Mouse (Mus musculus): ENCODE measurements around the gene Ndufaf4.
"Not testable (repeated sequence)": the region's sequence is repeated elsewhere in the genome, so short reads cannot be mapped to it uniquely, and the experiment has no call there.

The Ndufaf4 gene

GRCm38 (mm10) chr4:24897851-24898515 lies at the start of gene Ndufaf4:
TSS of gene Ndufaf4 (plus strand) at chr4:24898083.
- peak; percentile 100 for DNase-seq (ENCODE audit: low spot score)

- DNase-seq (ENCODE audit: low spot score), result peak; percentile 53
Measured at GRCm38 (mm10) chr4:24850401-24851325, 47.2 kb upstream of the Ndufaf4 start, which contains the start of gene Klhl32. TSS of gene Klhl32 (minus strand) at chr4:24851124.

- no peak for DNase-seq (ENCODE audit: low spot score)
Measured at GRCm38 (mm10) chr4:24865691-24866090, 32.2 kb upstream of the Ndufaf4 start.

- no peak for DNase-seq (ENCODE audit: low spot score)
Measured at GRCm38 (mm10) chr4:24869230-24869629, 28.7 kb upstream of the Ndufaf4 start.

DNA sequence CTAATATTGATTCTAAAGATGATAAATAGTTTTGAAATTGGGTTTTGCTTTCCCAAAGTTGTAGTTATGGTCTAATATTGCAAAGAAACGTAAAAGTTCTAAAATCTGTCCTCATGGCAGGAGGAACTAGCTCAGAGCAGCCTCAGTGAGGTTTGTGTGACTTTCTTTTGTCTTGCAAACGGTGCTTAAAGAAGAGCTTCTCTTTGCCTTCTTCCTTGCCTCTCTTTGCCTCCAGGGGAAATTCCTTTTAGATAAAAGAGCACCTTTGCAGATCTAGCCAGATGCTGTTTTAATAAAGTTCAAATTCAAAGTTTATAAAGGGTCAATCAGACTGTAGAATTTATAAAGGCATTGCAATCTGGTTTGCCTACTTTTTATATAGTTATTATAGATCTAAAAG lies 8.5 kb upstream of the Ndufaf4 start:
- not testable (repeated sequence) for DNase-seq (ENCODE audit: low spot score)

DNA sequence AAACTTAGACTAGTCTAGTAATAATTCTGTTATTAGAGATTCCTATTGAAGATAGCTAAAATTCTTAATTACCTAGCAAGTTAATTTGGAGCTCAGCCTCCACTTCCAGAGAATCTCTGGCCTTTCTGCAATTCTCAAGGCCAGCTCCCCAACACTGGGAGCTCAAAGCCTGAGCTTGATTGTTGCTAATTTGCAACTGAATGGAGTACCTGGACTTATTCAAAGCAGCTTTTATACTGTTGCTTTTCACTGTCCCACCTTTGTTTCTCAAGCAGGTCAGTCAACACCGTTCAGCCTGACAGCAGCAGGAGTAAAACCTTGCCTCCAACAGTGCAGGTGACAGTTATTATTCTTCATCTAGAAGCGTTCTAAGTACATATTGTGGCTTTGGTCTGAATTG lies 5.6 kb upstream of the Ndufaf4 start:
- DNase-seq (ENCODE audit: low spot score), result not testable (repeated sequence)

GRCm38 (mm10) chr4:24894625-24895024 lies 3.3 kb upstream of the Ndufaf4 start:
- DNase-seq (ENCODE audit: low spot score), result no peak

DNA sequence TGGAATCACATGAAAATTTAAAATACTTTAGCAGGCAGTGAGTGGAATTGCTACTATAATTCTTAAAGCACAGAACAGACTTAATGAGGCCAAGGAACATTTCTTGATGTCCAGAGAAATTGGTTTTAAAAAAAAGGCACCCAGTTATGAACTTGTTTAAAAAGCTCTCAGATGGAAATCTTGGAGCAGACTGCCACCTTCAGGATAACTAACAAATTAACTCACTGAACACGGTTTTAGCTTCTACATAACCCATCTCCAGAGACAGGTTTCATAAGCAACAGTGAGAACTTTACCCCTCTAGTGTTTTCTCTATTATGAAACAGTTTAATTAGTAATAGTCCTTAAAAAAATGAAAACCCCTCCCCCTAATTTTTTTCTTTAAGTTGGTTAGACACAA lies 1.1 kb upstream of the Ndufaf4 start:
- DNase-seq (ENCODE audit: low spot score), result no peak

GRCm38 (mm10) chr4:24897351-24897750 lies 532 bp upstream of the Ndufaf4 start:
- no peak for DNase-seq (ENCODE audit: low spot score)

DNA sequence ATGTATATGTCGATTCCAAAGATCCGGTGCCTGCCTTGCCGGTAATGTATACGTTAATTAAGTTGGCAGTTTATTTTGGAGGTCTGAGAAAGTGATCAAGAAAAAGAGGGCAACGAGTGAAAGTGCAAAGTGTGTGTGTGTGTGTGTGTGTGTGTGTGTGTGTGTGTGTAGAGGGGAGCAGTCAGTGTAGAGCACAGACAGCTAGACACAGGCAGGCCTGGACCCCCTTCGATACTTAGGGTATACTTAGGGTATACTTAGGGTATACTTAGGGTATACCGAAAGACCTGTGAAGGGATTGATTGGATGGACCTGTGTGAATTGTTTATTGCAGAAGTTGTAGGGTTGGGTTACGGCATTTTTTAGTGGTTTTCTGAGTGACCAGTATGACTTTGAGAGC lies 753 bp downstream of the Ndufaf4 start:
- DNase-seq (ENCODE audit: low spot score), result no peak

DNA sequence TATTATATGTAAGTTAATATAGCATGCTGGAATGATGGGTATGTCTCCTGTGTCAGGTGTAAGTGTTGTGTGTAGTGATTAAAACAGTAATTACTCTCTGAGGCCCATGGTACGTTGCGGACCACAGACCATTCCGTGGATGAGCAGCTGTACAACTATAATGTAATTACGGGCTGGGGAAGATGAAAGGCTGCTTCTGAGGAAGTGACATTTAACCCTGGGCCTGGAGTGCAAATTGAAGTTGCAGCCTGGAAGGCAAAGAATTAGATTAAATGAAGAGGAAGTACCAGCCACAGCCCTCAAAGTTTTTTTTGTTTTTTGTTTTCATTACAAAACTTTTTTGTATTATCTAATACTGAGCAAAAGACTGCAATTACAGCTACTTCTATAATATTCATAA lies 1.3 kb downstream of the Ndufaf4 start:
- no peak for DNase-seq (ENCODE audit: low spot score)

GRCm38 (mm10) chr4:24907745-24908144 lies 9.9 kb downstream of the Ndufaf4 start:
- no peak for DNase-seq (ENCODE audit: low spot score)

DNA sequence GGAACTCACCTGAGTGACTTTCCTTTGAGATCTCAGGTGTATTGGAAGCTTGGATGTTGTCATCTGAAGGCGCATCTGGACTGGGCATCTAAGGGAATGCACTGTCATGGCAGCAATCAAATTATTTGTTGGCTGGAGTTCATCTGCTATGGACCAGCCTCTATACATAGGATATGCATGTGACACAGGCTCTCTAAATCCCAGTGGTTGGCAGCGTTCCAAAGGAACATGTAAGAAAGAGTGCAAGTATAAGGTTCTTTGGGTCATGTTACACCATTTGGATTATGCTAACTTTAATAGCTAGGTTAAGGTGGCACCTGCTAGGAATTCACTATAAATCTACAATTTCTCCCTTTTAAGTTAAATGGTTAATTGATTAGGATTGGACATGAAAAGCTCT lies 17.7 kb downstream of the Ndufaf4 start:
- no peak for DNase-seq (ENCODE audit: low spot score)

GRCm38 (mm10) chr4:24920006-24920577 lies 22.2 kb downstream of the Ndufaf4 start:
- no peak for DNase-seq (ENCODE audit: low spot score)

GRCm38 (mm10) chr4:24924726-24925125 lies 26.8 kb downstream of the Ndufaf4 start:
- no peak for DNase-seq (ENCODE audit: low spot score)

DNA sequence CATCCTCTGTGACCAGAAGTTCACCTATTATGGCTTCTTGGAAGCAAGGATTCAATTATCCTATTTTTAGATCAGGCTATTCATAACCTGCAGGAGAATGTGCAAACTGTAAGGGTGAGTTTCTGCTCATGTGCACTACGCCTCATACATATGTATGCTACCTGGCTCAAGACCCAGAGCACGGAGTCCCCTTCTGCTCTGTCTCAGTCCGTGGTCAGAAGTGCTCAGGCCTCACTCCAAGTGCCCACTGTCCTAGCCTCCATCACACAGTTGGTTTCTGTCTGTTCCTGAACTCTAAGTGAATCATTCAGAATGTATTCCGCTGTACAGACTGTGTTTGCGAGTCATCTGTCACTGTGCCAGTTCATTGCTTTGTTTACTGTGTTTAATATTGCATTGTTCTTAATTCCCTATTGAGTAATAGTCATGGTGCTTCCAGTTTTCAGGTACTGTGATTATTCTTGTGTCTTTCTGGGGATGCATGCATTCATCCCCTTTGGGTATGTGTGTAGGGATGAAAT lies 30.4 kb downstream of the Ndufaf4 start:
- DNase-seq (ENCODE audit: low spot score), result no peak

DNA sequence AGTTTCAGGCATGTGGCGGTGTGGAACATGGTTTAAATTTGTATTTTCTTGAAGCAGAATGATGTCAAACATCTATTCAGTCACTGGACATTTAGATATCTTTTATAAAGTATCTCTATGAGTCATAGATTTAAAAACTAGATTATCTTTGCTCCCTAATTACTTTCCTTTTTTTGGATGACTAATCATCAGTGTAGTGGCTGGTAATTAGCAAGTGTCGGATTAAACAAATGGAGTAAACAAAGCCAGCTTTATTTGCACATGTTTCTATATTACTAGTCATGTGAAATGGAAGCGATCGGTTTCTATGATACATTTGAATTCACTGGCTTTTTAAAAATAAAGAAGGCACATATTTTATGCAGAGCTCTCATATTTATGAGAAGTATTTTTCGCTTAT lies 31.0 kb downstream of the Ndufaf4 start:
- no peak for DNase-seq (ENCODE audit: low spot score)

- DNase-seq (ENCODE audit: low spot score), result no peak
Measured at GRCm38 (mm10) chr4:24942728-24943424, 45.0 kb downstream of the Ndufaf4 start.
